Mouse (Mus musculus): Measurements from ENCODE around the gene Oas3.

DNA sequence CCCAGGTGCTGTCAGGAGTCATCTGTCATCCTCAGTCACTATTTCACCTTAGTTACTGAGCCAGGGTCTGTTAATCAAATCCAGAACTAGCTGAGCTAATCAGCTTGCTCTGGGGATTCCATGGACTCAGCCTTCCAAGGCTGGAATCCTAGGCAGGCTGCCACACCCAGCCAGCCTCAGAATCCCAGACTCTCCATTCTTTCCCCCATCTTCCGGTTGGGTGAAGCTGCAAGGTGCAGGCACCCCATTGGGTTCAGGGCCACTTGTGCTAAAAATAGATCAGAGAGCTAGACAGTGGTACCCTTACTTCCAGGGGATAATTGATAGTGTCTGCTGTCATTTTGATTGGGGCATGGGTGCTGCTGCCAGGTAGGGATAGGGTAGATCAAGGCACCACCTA, 44.7 kb downstream of the Oas3 start:
- TF ChIP-seq POLR2A (IDR thresholded peaks at IDR 0.05; ENCODE audit: low read depth, low read length) (no peak), CTCF (conservative IDR thresholded peaks at IDR 0.05; ENCODE audit: insufficient read depth, insufficient read length, low read depth, low read length) (no peak)

Measured in kidney, adult 2 months (tissue).